Mouse (Mus musculus): Measurements from ENCODE around the gene Snrpc. TPM values are rescaled to one million over a fixed set of nuclear protein-coding genes. Genes with fewer than 3 reads are reported as not detected.
A peak's percentile ranks its signal among the peaks of the same experiment; 100 is the strongest.

Gene Snrpc
- polyA plus RNA-seq, 1 experiment, result 121 TPM

DNA sequence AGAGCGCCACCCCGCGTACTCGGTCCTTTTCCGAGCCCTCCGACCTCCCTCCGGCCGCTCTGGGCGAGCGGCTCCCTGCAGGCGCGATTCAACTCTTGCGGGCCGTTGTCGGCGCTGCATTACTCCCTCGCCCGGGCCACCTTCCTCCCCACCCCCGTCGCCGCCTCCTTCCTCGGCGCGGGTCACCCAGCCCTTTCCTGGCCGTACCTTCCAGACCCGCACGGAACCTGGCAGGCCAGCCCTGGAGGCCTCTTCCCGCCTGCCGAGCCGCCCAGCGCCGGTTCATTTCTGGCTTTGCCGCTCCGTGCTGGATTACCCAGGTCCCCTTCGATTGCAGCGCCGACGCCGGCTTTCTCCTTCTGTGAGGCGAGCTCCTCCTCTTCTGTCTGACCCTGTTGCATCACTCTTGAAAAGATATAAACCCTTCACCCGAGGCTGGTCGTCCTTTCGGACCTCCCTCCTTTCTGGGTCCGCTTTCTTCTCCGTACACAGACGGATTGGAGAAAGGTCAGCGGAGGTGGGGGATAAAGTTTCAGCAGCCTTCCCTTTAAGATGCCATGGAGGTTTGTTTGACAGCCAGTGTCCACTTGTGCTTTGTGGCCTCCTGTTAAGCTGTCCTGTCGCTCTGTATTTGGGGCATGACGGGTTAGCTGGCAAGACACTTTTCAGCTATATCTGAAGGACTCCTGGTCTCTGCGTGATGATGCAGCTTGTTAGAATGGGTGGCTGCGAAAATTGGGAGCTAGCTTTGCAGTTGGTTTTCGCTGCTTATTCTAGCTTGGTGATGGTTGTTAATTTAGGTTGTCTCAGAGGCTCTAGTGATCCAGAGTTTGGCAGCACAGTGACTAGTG, 19.1 kb downstream of the Snrpc start:
- TF ChIP-seq POLR2A (IDR thresholded peaks at IDR 0.05; ENCODE audit: low read depth, low read length) (peak; percentile 42), CTCF (IDR thresholded peaks at IDR 0.05; ENCODE audit: borderline replicate concordance, insufficient read depth, low read length) (no peak)

GRCm38 (mm10) chr17:27857649-27858475, 19.9 kb downstream of the Snrpc start:
- no peak overlapping the region for H3K27ac ChIP-seq (ENCODE audit: insufficient read depth, low read length)
- peaks cover 6% of the 10 kb centered on the region; the same call in 1 of the 2 replicates for H3K4me1 ChIP-seq (ENCODE audit: control insufficient read depth, insufficient read depth, low read length)
- peak overlapping the region; percentile 71 for H3K4me3 ChIP-seq (ENCODE audit: insufficient read depth, low read length)
- TF ChIP-seq POLR2A (IDR thresholded peaks at IDR 0.05; ENCODE audit: low read depth, low read length) (no peak), CTCF (IDR thresholded peaks at IDR 0.05; ENCODE audit: borderline replicate concordance, insufficient read depth, low read length) (no peak)

More for the DNA sequence above, 19.1 kb downstream of the Snrpc start:
- Histone ChIP-seq H3K4me1 (ENCODE audit: control insufficient read depth, insufficient read depth, low read length) (peaks cover 6% of the 10 kb centered on the region; the same call in 1 of the 2 replicates), H3K4me3 (ENCODE audit: insufficient read depth, low read length) (peak overlapping the region; percentile 71), H3K27ac (ENCODE audit: insufficient read depth, low read length) (peak overlapping the region; percentile 62)

DNA sequence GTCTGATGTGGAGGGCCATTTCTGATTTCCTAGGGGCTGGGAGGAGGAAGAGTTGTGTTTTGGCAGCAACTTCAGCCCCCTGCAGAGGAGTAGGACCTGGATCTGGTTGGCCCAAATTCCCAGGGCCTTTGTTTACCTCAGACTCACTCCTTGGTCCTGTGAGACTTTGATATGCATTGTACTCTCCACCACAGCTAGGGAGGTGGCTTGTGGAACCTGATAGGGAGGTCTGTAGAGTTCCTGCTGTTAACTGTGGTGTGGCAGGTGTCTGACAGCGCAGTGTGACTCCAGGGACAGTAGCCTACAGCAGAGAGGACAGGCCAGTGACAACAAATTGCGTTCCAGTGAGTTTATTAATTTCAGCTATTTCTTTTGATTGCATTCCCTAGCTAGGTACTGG, 21.2 kb downstream of the Snrpc start:
- H3K4me1 ChIP-seq (ENCODE audit: control insufficient read depth, insufficient read depth, low read length), result peaks cover 6% of the 10 kb centered on the region; the same call in 1 of the 2 replicates
- no peak overlapping the region for H3K27ac ChIP-seq (ENCODE audit: insufficient read depth, low read length)
- TF ChIP-seq CTCF (IDR thresholded peaks at IDR 0.05; ENCODE audit: borderline replicate concordance, insufficient read depth, low read length), result no peak
- TF ChIP-seq POLR2A (IDR thresholded peaks at IDR 0.05; ENCODE audit: low read depth, low read length), result no peak
- no peak overlapping the region for H3K4me3 ChIP-seq (ENCODE audit: insufficient read depth, low read length)

GRCm38 (mm10) chr17:27865461-27865860, 27.5 kb downstream of the Snrpc start:
- H3K4me1 ChIP-seq (ENCODE audit: control insufficient read depth, insufficient read depth, low read length), result no peaks in the 10 kb centered on the region
- H3K4me3 ChIP-seq (ENCODE audit: insufficient read depth, low read length), result no peak overlapping the region

GRCm38 (mm10) chr17:27866737-27867136, 28.8 kb downstream of the Snrpc start:
- no peaks in the 10 kb centered on the region; the same call in 1 of the 2 replicates for H3K4me1 ChIP-seq (ENCODE audit: control insufficient read depth, insufficient read depth, low read length)

More at GRCm38 (mm10) chr17:27865461-27865860, 27.5 kb downstream of the Snrpc start:
- no peak overlapping the region for H3K27ac ChIP-seq (ENCODE audit: insufficient read depth, low read length)
- TF ChIP-seq POLR2A (IDR thresholded peaks at IDR 0.05; ENCODE audit: low read depth, low read length) (no peak), CTCF (IDR thresholded peaks at IDR 0.05; ENCODE audit: borderline replicate concordance, insufficient read depth, low read length) (no peak)

DNA sequence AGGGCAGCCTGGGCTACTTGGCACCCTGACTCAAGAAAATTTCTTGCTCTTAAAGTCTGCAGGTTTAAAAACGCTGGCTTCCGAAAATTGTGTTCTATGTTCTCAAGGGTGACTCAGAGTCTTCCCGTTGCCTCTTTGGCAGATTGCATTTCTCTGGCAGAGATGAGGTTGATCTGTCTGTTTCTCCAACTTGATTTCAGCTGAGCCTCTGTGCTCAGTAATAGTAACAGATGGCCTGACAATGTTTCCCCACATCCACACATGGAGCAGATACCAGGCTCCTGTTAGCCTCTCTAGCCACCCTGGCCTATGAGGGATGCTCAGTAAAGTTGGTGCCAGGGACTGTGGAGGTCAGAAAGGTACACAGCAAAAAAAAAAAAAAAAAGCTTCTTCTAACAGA, 33.9 kb downstream of the Snrpc start:
- TF ChIP-seq CTCF (IDR thresholded peaks at IDR 0.05; ENCODE audit: borderline replicate concordance, insufficient read depth, low read length) (no peak), POLR2A (IDR thresholded peaks at IDR 0.05; ENCODE audit: low read depth, low read length) (no peak)
- H3K4me3 ChIP-seq (ENCODE audit: insufficient read depth, low read length), result no peak overlapping the region

More at GRCm38 (mm10) chr17:27866737-27867136, 28.8 kb downstream of the Snrpc start:
- Histone ChIP-seq H3K4me3 (ENCODE audit: insufficient read depth, low read length) (no peak overlapping the region), H3K27ac (ENCODE audit: insufficient read depth, low read length) (no peak overlapping the region)
- no peak for TF ChIP-seq POLR2A (IDR thresholded peaks at IDR 0.05; ENCODE audit: low read depth, low read length)
- no peak for TF ChIP-seq CTCF (IDR thresholded peaks at IDR 0.05; ENCODE audit: borderline replicate concordance, insufficient read depth, low read length)

GRCm38 (mm10) chr17:27873583-27873982, 35.6 kb downstream of the Snrpc start:
- Histone ChIP-seq H3K27ac (ENCODE audit: insufficient read depth, low read length) (no peak overlapping the region), H3K4me3 (ENCODE audit: insufficient read depth, low read length) (no peak overlapping the region), H3K4me1 (ENCODE audit: control insufficient read depth, insufficient read depth, low read length) (peaks cover 8% of the 10 kb centered on the region)
- no peak for TF ChIP-seq CTCF (IDR thresholded peaks at IDR 0.05; ENCODE audit: borderline replicate concordance, insufficient read depth, low read length)
- no peak for TF ChIP-seq POLR2A (IDR thresholded peaks at IDR 0.05; ENCODE audit: low read depth, low read length)

More for the DNA sequence above, 33.9 kb downstream of the Snrpc start:
- Histone ChIP-seq H3K4me1 (ENCODE audit: control insufficient read depth, insufficient read depth, low read length) (peaks cover 8% of the 10 kb centered on the region), H3K27ac (ENCODE audit: insufficient read depth, low read length) (no peak overlapping the region)

- Histone ChIP-seq H3K4me1 (ENCODE audit: control insufficient read depth, insufficient read depth, low read length) (peaks cover 8% of the 10 kb centered on the region), H3K27ac (ENCODE audit: insufficient read depth, low read length) (no peak overlapping the region), H3K4me3 (ENCODE audit: insufficient read depth, low read length) (no peak overlapping the region)
- TF ChIP-seq POLR2A (IDR thresholded peaks at IDR 0.05; ENCODE audit: low read depth, low read length), result no peak
- no peak for TF ChIP-seq CTCF (IDR thresholded peaks at IDR 0.05; ENCODE audit: borderline replicate concordance, insufficient read depth, low read length)
These were observed 36.6 kb downstream of the Snrpc start for GRCm38 (mm10) chr17:27874510-27874909.

- no peak overlapping the region for H3K27ac ChIP-seq (ENCODE audit: insufficient read depth, low read length)
- TF ChIP-seq POLR2A (IDR thresholded peaks at IDR 0.05; ENCODE audit: low read depth, low read length) (no peak), CTCF (IDR thresholded peaks at IDR 0.05; ENCODE audit: borderline replicate concordance, insufficient read depth, low read length) (peak; percentile 40; the same call in 1 of the 2 replicates)
- H3K4me1 ChIP-seq (ENCODE audit: control insufficient read depth, insufficient read depth, low read length), result no peaks in the 10 kb centered on the region
- H3K4me3 ChIP-seq (ENCODE audit: insufficient read depth, low read length), result no peak overlapping the region
These were observed 43.6 kb downstream of the Snrpc start for GRCm38 (mm10) chr17:27881518-27881917.
